Mouse (Mus musculus): ENCODE results near the gene D17H6S53E. TPM values are rescaled to one million over a fixed set of nuclear protein-coding genes. Genes with fewer than 3 reads are reported as not detected.
A peak's percentile ranks its signal among the peaks of the same experiment; 100 is the strongest.

Gene D17H6S53E
- polyA plus RNA-seq, 1 experiment from 2014 or later: 7.8 TPM

GRCm38 (mm10) chr17:35166352-35167035 is 40.3 kb downstream of the D17H6S53E start:
- Histone ChIP-seq H3K4me1 (ENCODE audit: control insufficient read depth, insufficient read depth, low read length) (peaks cover 27% of the 10 kb centered on the region), H3K4me2 (ENCODE audit: low read length) (peak overlapping the region; percentile 66), H3K27me3 (ENCODE audit: control insufficient read depth, insufficient read depth, low read depth, low read length) (no peaks in the 10 kb centered on the region), H3K9ac (ENCODE audit: low read depth, low read length) (peak overlapping the region; percentile 63; the same call in 1 of the 2 replicates), H3K9me3 (replicated peaks; ENCODE audit: control insufficient read depth, low read length, poor library complexity, severe bottlenecking) (no peaks in the 10 kb centered on the region), H3K4me3 (ENCODE audit: low read depth, low read length) (peak overlapping the region; percentile 99), H3K27ac (ENCODE audit: low read length) (peak overlapping the region; percentile 99), H3K36me3 (ENCODE audit: control insufficient read depth, insufficient read depth, low read length) (no peaks in the 10 kb centered on the region; the same call in 1 of the 2 replicates)
- WGBS: 66% methylated on average over 8 of the region's 8 CpGs
- no peak for ATAC-seq

GRCm38 (mm10) chr17:35167794-35168193 is 41.6 kb downstream of the D17H6S53E start:
- ATAC-seq: no peak
- 88% methylated on average over 7 of the region's 7 CpGs for WGBS

GRCm38 (mm10) chr17:35168541-35169207 is 42.5 kb downstream of the D17H6S53E start:
- no peaks in the 10 kb centered on the region for H3K27me3 ChIP-seq (ENCODE audit: control insufficient read depth, insufficient read depth, low read depth, low read length)
- no peak for ATAC-seq
- no peaks in the 10 kb centered on the region for H3K9me3 ChIP-seq (replicated peaks; ENCODE audit: control insufficient read depth, low read length, poor library complexity, severe bottlenecking)
- no peak overlapping the region for H3K27ac ChIP-seq (ENCODE audit: low read length)
- H3K4me3 ChIP-seq (ENCODE audit: low read depth, low read length): no peak overlapping the region
- H3K9ac ChIP-seq (ENCODE audit: low read depth, low read length): no peak overlapping the region
- no peak overlapping the region for H3K4me2 ChIP-seq (ENCODE audit: low read length)
- H3K4me1 ChIP-seq (ENCODE audit: control insufficient read depth, insufficient read depth, low read length): peaks cover 10% of the 10 kb centered on the region
- WGBS: 18% methylated on average over 4 of the region's 4 CpGs
- H3K36me3 ChIP-seq (ENCODE audit: control insufficient read depth, insufficient read depth, low read length): no peaks in the 10 kb centered on the region

More at GRCm38 (mm10) chr17:35167794-35168193, 41.6 kb downstream of the D17H6S53E start:
- Histone ChIP-seq H3K27ac (ENCODE audit: low read length) (no peak overlapping the region), H3K36me3 (ENCODE audit: control insufficient read depth, insufficient read depth, low read length) (no peaks in the 10 kb centered on the region), H3K9me3 (replicated peaks; ENCODE audit: control insufficient read depth, low read length, poor library complexity, severe bottlenecking) (no peaks in the 10 kb centered on the region), H3K4me2 (ENCODE audit: low read length) (no peak overlapping the region), H3K9ac (ENCODE audit: low read depth, low read length) (no peak overlapping the region), H3K4me1 (ENCODE audit: control insufficient read depth, insufficient read depth, low read length) (peaks cover 16% of the 10 kb centered on the region), H3K27me3 (ENCODE audit: control insufficient read depth, insufficient read depth, low read depth, low read length) (no peaks in the 10 kb centered on the region), H3K4me3 (ENCODE audit: low read depth, low read length) (no peak overlapping the region)

- H3K27ac ChIP-seq (ENCODE audit: low read length): no peak overlapping the region
Observed at GRCm38 (mm10) chr17:35172445-35173234, 46.5 kb downstream of the D17H6S53E start.

GRCm38 (mm10) chr17:35173329-35173728 is 47.2 kb downstream of the D17H6S53E start:
- Histone ChIP-seq H3K9ac (ENCODE audit: low read depth, low read length) (no peak overlapping the region), H3K36me3 (ENCODE audit: control insufficient read depth, insufficient read depth, low read length) (no peaks in the 10 kb centered on the region), H3K4me2 (ENCODE audit: low read length) (no peak overlapping the region), H3K4me1 (ENCODE audit: control insufficient read depth, insufficient read depth, low read length) (no peaks in the 10 kb centered on the region), H3K4me3 (ENCODE audit: low read depth, low read length) (no peak overlapping the region), H3K27me3 (ENCODE audit: control insufficient read depth, insufficient read depth, low read depth, low read length) (no peaks in the 10 kb centered on the region), H3K27ac (ENCODE audit: low read length) (no peak overlapping the region), H3K9me3 (replicated peaks; ENCODE audit: control insufficient read depth, low read length, poor library complexity, severe bottlenecking) (no peaks in the 10 kb centered on the region)
- WGBS: 82% methylated on average over 3 of the region's 3 CpGs
- no peak for ATAC-seq

More at GRCm38 (mm10) chr17:35172445-35173234, 46.5 kb downstream of the D17H6S53E start:
- Histone ChIP-seq H3K4me2 (ENCODE audit: low read length) (no peak overlapping the region), H3K4me3 (ENCODE audit: low read depth, low read length) (no peak overlapping the region), H3K4me1 (ENCODE audit: control insufficient read depth, insufficient read depth, low read length) (no peaks in the 10 kb centered on the region), H3K9ac (ENCODE audit: low read depth, low read length) (no peak overlapping the region), H3K9me3 (replicated peaks; ENCODE audit: control insufficient read depth, low read length, poor library complexity, severe bottlenecking) (no peaks in the 10 kb centered on the region), H3K36me3 (ENCODE audit: control insufficient read depth, insufficient read depth, low read length) (no peaks in the 10 kb centered on the region), H3K27me3 (ENCODE audit: control insufficient read depth, insufficient read depth, low read depth, low read length) (no peaks in the 10 kb centered on the region)
- no peak for ATAC-seq
- WGBS: 67% methylated on average over 11 of the region's 11 CpGs

GRCm38 (mm10) chr17:35174201-35174977 is 48.2 kb downstream of the D17H6S53E start:
- WGBS: 80% methylated on average over 8 of the region's 8 CpGs
- Histone ChIP-seq H3K4me2 (ENCODE audit: low read length) (no peak overlapping the region), H3K9me3 (replicated peaks; ENCODE audit: control insufficient read depth, low read length, poor library complexity, severe bottlenecking) (no peaks in the 10 kb centered on the region), H3K4me1 (ENCODE audit: control insufficient read depth, insufficient read depth, low read length) (no peaks in the 10 kb centered on the region), H3K36me3 (ENCODE audit: control insufficient read depth, insufficient read depth, low read length) (no peaks in the 10 kb centered on the region), H3K4me3 (ENCODE audit: low read depth, low read length) (no peak overlapping the region), H3K27me3 (ENCODE audit: control insufficient read depth, insufficient read depth, low read depth, low read length) (no peaks in the 10 kb centered on the region), H3K27ac (ENCODE audit: low read length) (no peak overlapping the region), H3K9ac (ENCODE audit: low read depth, low read length) (no peak overlapping the region)
- ATAC-seq: no peak

- no peaks in the 10 kb centered on the region for H3K9me3 ChIP-seq (replicated peaks; ENCODE audit: control insufficient read depth, low read length, poor library complexity, severe bottlenecking)
- H3K4me2 ChIP-seq (ENCODE audit: low read length): no peak overlapping the region
- no peak overlapping the region for H3K4me3 ChIP-seq (ENCODE audit: low read depth, low read length)
- no peaks in the 10 kb centered on the region for H3K36me3 ChIP-seq (ENCODE audit: control insufficient read depth, insufficient read depth, low read length)
- H3K27ac ChIP-seq (ENCODE audit: low read length): no peak overlapping the region
- no peak for ATAC-seq
- WGBS: 69% methylated on average over 6 of the region's 6 CpGs
- no peak overlapping the region for H3K9ac ChIP-seq (ENCODE audit: low read depth, low read length)
- no peaks in the 10 kb centered on the region for H3K27me3 ChIP-seq (ENCODE audit: control insufficient read depth, insufficient read depth, low read depth, low read length)
- no peaks in the 10 kb centered on the region for H3K4me1 ChIP-seq (ENCODE audit: control insufficient read depth, insufficient read depth, low read length)
Observed at GRCm38 (mm10) chr17:35175382-35175781, 49.2 kb downstream of the D17H6S53E start.

DNA sequence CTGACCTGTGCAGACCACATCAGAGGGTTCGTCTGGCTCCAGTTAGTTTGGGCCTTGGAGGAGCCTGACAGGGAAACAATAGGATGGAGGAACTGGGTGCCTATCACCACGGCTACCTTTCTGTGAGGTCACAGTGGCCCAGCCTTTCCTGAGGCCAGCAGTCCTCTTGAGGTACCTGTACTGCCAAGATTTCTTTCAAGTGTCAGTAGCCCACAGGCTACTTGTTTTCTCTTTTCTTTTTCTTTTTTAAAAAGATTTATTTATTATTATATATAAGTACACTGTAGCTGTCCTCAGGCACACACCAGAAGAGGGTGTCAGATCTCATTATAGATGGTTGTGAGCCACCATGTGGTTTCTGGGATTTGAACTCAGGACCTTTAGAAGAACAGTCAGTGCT is 49.8 kb downstream of the D17H6S53E start, which contains the start of gene Aif1:
Aif1 (minus strand) TSS at position 101 of the 400 bp plus-strand sequence.
- Histone ChIP-seq H3K27ac (ENCODE audit: low read length) (no peak within 1 kb of the TSS), H3K4me1 (ENCODE audit: control insufficient read depth, insufficient read depth, low read length) (no peaks in the 10 kb centered on the region), H3K4me2 (ENCODE audit: low read length) (no peak within 1 kb of the TSS), H3K9me3 (replicated peaks; ENCODE audit: control insufficient read depth, low read length, poor library complexity, severe bottlenecking) (no peaks in the 10 kb centered on the region), H3K9ac (ENCODE audit: low read depth, low read length) (no peak within 1 kb of the TSS), H3K27me3 (ENCODE audit: control insufficient read depth, insufficient read depth, low read depth, low read length) (no peaks in the 10 kb centered on the region), H3K36me3 (ENCODE audit: control insufficient read depth, insufficient read depth, low read length) (no peaks in the 10 kb centered on the region), H3K4me3 (ENCODE audit: low read depth, low read length) (no peak within 1 kb of the TSS)
- 29% methylated on average over 2 of the region's 2 CpGs for WGBS
- ATAC-seq: no peak
